Mouse (Mus musculus) liver, embryonic 14.5 days (tissue): ENCODE measurements at regions not wholly inside any gene's neighbourhood (a gene's known extent, or its start where the extent isn't known, plus 50 kb on each side); places are given as distances from the start of the nearest gene placed in this dataset.

Experiments used
- ATAC-seq: fragments of 200-750 bp; cut with Nextera tagmentation; 2 replicates; pipeline ENCODE4 v1.8.0; 2017; ENCODE audit warnings: moderate number of reproducible peaks, mild to moderate bottlenecking, moderate library complexity; ENCODE audit not compliant: insufficient read depth
- DNase-seq, 3 experiments: peaks; one replicate each; pipeline ENCODE4 v3.0.0-alpha.2; 2012 to 2013; ENCODE audit warnings: low read depth in 3 of 3, low spot score in 3 of 3
- H3K27ac ChIP-seq: fragments of 300-500 bp; sonication (generic); 2 replicates; pipeline ENCODE4 v1.5.1; 2014; ENCODE audit warnings: moderate library complexity, mild to moderate bottlenecking, control low read depth, inconsistent platforms
- H3K27me3 ChIP-seq: fragments of 300-500 bp; sonication (generic); 2 replicates; pipeline ENCODE4 v1.6.1; 2014; ENCODE audit warnings: mild to moderate bottlenecking, low read length, moderate library complexity; ENCODE audit not compliant: control insufficient read depth, insufficient read depth
- H3K36me3 ChIP-seq: fragments of 300-500 bp; sonication (generic); replicated peaks from 2 replicates; pipeline ENCODE4 v1.6.1; 2014; ENCODE audit warnings: low read depth; ENCODE audit not compliant: control insufficient read depth, insufficient read depth
- H3K4me1 ChIP-seq, 2 experiments: fragments of 200-500 bp in 1 of 2; fragments of 300-500 bp in 1 of 2; sonication (generic) in 1 of 2; replicated peaks; 2 replicates each; pipeline ENCODE4 v1.6.1; 2012 to 2014; ENCODE audit warnings: antibody characterized with exemption in 1 of 2, inconsistent platforms in 1 of 2, low read length in 1 of 2; ENCODE audit not compliant: control insufficient read depth in 2 of 2, insufficient read depth in 2 of 2
- H3K4me2 ChIP-seq: fragments of 300-500 bp; sonication (generic); 2 replicates; pipeline ENCODE4 v1.6.1; 2014; ENCODE audit warnings: low read depth, mild to moderate bottlenecking, control low read depth, moderate library complexity
- H3K4me3 ChIP-seq, 2 experiments: fragments of 200-500 bp in 1 of 2; fragments of 300-500 bp in 1 of 2; sonication (generic) in 1 of 2; 2 replicates each; pipeline ENCODE4 v1.5.1; 2012 to 2014; ENCODE audit warnings: low read depth in 2 of 2, low read length in 2 of 2, mild to moderate bottlenecking in 2 of 2, control low read depth in 1 of 2, inconsistent platforms in 1 of 2, moderate library complexity in 1 of 2; ENCODE audit not compliant: insufficient read depth in 1 of 2
- H3K9ac ChIP-seq: fragments of 300-500 bp; sonication (generic); replicated peaks from 2 replicates; pipeline ENCODE4 v1.6.1; 2014; ENCODE audit warnings: mild to moderate bottlenecking, control low read depth, moderate library complexity
- H3K9me3 ChIP-seq: fragments of 300-500 bp; sonication (generic); 2 replicates; pipeline ENCODE4 v1.6.1; 2016; ENCODE audit warnings: low read length, mixed read lengths; ENCODE audit not compliant: control insufficient read depth
- CTCF ChIP-seq: IDR thresholded peaks from 2 replicates; pipeline ENCODE4 v1.5.1; 2016; ENCODE audit warnings: antibody characterized with exemption, low read depth, control low read depth
- EP300 ChIP-seq: IDR thresholded peaks from 2 replicates; pipeline ENCODE4 v1.6.1; 2016; ENCODE audit warnings: antibody characterized with exemption, low read depth
- WGBS: fragments of 180-500 bp; shearing (Covaris S2); extraction: QIAGEN DNeasy Blood & Tissue Kit; methylation state at CpG from one replicate; pipeline ENCODE4 v1.1.7; 2014; ENCODE audit not compliant: insufficient replicate concordance; 5-methylcytosine and 5-hydroxymethylcytosine counted together

DNA sequence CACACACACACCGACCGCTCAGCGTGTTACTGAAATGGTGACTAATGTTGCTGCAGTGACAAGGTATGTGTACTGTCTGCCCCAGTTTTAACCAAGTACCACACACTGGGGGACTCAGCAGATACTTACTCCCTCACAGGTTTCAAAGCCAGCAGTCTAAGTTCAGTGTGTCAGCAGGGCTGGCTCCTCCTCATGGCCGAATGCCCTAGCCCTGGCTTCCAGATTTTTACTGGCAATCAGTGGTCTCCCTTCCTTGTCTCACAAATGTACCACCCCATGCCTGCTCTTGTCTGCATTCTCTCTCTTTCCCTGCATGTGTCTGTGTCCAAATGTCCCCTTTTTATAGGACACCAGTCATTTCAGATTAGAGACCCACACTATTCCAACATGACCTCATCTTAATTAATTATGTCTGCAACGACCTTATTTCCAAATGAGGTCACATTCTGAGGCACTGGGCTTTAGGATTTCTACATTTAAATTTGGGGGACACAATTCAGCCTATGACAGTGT lies 114.7 kb downstream of the Uri1 start:
- no peak overlapping the region for H3K4me2 ChIP-seq
- H3K4me3 ChIP-seq = no peak overlapping the region
- H3K27ac ChIP-seq = no peak overlapping the region
- no peak for DNase-seq
- 59% methylated on average over 5 of the region's 5 CpGs for WGBS
- no peak overlapping the region for H3K9ac ChIP-seq
- no peak for ATAC-seq
- H3K27me3 ChIP-seq = no peaks in the 10 kb centered on the region
- TF ChIP-seq CTCF (no peak), EP300 (no peak)
- no peaks in the 10 kb centered on the region for H3K4me1 ChIP-seq
- no peaks in the 10 kb centered on the region for H3K9me3 ChIP-seq
- no peaks in the 10 kb centered on the region for H3K36me3 ChIP-seq

DNA sequence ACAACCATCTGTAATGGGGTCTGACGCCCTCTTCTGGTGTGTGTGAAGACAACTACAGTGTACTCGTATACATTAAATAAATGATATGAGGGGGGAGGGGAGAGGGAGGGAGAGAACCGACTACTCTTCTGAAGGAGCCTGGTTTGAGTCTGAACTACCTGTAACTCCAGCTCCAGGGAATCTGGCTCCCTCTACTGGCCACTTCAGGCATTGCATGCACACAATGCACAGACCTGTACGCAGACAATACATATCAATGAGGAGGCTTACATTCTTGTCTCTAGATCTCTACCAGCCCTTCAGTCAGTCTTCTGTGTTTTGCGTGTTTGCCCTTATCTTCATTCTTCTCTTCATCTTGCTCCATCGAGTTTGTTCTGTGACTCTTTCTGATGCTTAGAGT lies 120.4 kb upstream of the Zfp536 start:
- Histone ChIP-seq H3K27ac (no peak overlapping the region), H3K4me1 (no peaks in the 10 kb centered on the region), H3K9ac (no peak overlapping the region), H3K4me2 (no peak overlapping the region), H3K36me3 (no peaks in the 10 kb centered on the region), H3K4me3 (no peak overlapping the region), H3K27me3 (no peaks in the 10 kb centered on the region), H3K9me3 (no peaks in the 10 kb centered on the region)
- peak; percentile 82 for TF ChIP-seq CTCF
- TF ChIP-seq EP300 = no peak
- WGBS = 66% methylated on average over 6 of the region's 6 CpGs
- ATAC-seq = no peak
- peak in 1 of 3 experiments; percentile 4 for DNase-seq

DNA sequence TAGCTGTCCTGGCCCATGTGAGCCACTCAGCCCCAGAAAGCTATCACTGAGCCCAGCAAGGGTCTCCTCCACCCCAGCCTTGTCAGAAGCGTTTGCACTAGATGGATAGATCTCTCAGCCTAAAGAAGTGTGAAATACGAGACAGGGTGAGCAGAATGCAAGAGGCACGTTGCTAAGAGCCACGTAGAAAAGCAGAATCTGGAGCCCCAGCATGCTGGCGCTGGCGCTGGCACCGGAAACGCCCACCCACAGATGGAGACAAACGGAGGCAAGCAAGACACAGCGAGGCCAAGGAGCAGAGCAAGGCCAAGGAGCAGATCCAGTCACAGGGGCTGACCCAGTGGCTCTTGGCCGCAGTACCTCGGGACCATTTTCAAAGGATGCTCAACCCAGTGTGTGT lies 100.9 kb upstream of the Zfp536 start:
- DNase-seq (no peak), ATAC-seq (no peak)
- Histone ChIP-seq H3K9ac (no peak overlapping the region), H3K27ac (no peak overlapping the region), H3K36me3 (no peaks in the 10 kb centered on the region), H3K9me3 (no peaks in the 10 kb centered on the region), H3K27me3 (no peaks in the 10 kb centered on the region), H3K4me2 (no peak overlapping the region), H3K4me1 (no peaks in the 10 kb centered on the region), H3K4me3 (no peak overlapping the region)
- no peak for TF ChIP-seq EP300
- TF ChIP-seq CTCF = no peak
- 56% methylated on average over 12 of the region's 12 CpGs for WGBS

DNA sequence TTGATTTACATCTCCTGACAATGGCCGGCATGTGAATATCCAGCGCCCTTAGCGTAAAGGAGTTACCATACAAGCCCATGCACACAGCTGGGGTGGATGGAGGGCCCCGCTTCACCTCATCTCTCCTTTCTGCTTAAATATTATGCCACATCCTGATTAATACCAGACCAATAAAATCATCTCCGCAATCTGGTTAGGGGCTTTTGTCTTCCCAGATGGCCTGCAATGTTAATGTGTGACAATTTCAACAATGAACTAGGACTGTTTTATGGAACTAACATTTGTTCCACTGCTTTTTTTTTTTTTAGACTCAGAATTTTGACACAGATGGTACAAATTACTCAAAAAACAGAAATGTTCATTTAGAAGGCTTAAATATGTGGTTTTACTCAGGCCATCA lies 97.5 kb upstream of the Zfp536 start:
- H3K27ac ChIP-seq = no peak overlapping the region
- H3K4me3 ChIP-seq = no peak overlapping the region
- no peak overlapping the region for H3K9ac ChIP-seq
- TF ChIP-seq CTCF (no peak), EP300 (no peak)
- DNase-seq (no peak), ATAC-seq (no peak)
- no peak overlapping the region for H3K4me2 ChIP-seq
- H3K9me3 ChIP-seq = no peaks in the 10 kb centered on the region
- no peaks in the 10 kb centered on the region for H3K27me3 ChIP-seq
- no peaks in the 10 kb centered on the region for H3K36me3 ChIP-seq
- H3K4me1 ChIP-seq = no peaks in the 10 kb centered on the region
- 78% methylated on average over 5 of the region's 5 CpGs for WGBS

DNA sequence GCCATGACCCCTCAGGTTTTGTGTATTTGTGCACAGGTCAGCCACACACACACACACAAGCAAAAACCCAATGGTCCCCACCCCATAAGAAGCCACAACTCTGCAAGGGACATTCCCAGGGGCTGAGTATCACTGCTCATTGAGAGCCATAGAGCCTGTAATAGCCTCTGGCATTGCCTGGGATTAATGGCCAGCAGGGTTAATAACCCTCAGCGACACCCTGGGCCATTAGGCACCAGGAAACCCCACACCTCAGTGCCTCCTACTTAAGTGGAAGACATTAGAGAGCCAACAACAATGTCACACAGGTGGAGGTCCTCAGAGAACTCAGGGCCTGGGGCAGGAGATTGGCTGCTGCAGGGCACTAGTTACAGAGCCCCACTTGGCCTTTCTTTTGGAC lies 93.0 kb upstream of the Zfp536 start:
- Histone ChIP-seq H3K4me2 (no peak overlapping the region), H3K27ac (no peak overlapping the region), H3K9me3 (no peaks in the 10 kb centered on the region), H3K27me3 (no peaks in the 10 kb centered on the region), H3K36me3 (no peaks in the 10 kb centered on the region), H3K9ac (no peak overlapping the region), H3K4me1 (no peaks in the 10 kb centered on the region), H3K4me3 (no peak overlapping the region)
- WGBS = 21% methylated on average over 1 of the region's 1 CpGs
- DNase-seq (no peak), ATAC-seq (no peak)
- TF ChIP-seq EP300 (no peak), CTCF (no peak)
